Mouse (Mus musculus) frontal cortex, postnatal 10 days (tissue): ENCODE measurements around the gene Trpv2.

Experiments
- DNase-seq, 2 experiments: peaks; one replicate each; pipeline ENCODE4 v3.0.0; 2022; ENCODE audit warnings: low spot score in 2 of 2, mixed read lengths in 1 of 2

Gene Trpv2

DNA sequence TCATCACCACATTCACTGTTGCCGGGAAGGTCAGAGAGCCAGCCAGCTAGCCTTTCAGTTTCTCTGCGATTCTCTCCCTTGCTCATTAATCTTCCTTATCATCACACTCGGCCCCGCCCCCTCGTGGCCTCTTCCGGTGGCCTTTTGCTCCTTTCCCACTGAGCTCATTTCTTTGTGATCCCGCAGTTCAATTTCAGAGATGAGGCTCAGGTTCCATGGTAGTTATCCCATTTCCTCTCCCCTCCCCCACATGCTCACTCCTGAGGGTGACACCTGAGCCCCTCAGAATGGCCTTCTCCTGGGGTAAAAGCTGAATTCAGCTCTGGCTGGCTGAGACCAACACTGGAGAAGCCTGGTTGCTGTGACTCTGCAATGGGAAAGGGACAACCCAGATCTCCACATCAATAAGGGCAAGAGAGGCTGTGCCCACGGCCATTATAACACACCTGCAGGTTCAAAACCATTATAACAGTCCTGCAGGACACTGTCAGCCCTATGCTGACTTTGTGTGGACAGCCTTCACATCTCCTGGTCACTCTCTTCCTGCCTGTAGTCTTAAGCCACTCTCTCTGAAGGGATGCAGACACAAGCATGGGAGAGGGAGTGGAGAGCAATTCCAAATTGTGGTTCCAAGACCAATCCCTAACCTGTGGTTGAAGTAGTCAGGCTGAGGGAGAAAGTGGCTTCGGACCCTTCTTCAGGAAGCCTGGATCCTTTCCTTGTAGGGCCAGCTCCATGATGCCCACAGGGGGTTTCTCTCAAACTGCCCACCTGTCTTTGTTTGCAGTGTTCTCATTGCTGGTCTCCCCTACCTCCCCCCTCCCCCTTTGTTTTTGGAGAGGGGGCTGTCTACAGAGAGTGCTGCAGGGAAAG, 55.3 kb downstream of the Trpv2 start:
- no peak for DNase-seq

DNA sequence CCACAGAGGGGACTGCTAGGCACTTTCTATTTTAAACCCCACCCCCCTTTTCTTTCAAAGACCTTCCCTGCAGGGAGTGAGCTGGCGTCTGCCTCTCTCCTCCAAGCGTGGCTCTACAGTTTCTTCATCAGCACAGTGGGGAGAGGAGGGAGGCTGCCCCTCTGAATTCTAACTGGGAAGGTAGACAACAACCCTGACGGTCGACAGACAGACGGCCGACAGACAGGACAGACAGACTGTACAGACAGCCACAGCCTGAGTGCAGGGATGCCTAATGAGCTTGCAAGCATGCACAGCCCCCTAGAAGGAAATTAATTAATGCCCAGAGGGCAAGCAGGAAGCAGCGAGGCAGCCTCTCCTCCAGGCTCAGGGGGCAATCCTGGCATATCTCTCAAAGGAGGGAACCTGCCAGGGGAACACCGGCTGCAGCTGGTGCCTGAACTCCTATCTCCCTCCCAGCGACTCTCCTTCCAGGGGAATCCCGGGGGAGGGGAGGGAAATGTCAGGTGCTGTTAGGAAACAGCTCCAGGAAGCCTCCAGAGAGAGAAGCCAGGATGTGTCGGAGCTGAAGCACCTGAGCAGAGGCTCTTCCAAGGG, 56.0 kb downstream of the Trpv2 start:
- no peak for DNase-seq

DNA sequence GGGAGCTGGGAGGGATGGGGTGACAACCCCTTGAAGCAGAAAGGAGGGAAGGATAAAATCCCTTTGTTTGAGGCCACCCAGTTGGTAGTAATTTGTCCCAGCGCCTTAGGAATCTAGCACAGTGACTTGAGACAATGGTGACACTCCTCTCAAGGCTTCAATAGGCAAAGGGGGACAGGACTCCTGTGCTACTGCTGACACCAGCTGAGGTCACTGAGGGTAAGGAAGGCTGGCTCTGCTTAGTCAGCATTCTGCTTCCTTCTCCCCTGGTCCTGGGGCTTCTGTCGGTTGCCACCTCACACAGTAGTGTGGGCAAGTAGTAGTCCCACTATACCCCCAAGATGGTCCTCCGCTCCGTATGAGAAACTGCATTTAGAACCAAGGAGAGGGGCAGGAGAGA, 56.9 kb downstream of the Trpv2 start:
- no peak for DNase-seq

DNA sequence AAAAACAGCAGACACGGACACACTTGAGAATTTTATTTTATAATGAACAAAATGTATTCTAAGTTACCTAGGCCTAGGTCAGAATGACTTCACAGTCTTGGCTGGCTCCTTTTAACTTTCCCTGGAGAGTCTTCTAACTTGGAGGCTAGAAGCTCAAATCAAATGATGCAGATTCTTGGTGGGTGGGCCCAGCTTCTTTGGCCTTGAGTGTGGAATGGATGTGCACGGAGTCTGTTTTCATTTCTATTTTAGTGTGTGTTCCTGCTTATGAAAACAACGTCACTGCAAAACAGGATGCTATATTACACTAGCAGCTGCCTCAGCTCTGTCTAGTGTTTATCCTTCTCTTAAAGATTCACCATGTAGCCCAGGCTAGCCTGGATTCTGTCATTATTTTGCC, 61.1 kb downstream of the Trpv2 start:
- no peak for DNase-seq

DNA sequence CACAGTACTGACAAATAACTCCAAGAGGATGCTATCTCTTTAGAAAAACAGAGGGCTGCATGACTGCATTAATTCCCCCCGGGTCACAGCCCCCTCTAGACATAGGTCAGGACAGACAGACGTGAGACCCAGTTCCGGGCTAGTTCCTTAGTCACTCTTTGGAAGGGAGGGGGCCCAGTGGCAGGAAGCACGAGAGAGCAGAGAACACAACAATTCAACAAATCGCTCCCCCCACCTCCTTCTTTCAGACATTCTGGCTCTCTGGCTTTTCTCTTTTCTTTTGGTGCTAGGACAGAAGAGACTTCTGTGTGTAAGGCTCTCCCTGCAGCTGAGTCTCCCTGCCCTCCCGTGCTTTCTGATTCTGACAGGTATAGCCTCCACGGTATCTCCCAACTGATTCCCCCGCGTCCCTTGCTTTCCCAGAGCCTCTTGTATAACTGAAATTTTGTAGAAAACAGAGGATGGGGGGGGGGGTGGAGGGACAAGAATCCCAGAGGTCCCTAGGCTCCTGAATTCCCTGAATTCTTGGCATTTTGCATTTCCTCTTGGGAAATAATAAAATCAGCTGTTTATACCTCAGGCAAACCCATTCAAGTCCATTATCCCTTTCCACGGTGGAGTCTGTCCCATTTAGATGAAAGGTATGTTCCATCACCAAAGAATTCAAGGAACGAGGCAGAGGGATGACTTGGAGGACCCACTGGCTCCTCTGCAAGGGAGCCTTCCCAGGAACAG, 62.0 kb downstream of the Trpv2 start:
- no peak for DNase-seq

DNA sequence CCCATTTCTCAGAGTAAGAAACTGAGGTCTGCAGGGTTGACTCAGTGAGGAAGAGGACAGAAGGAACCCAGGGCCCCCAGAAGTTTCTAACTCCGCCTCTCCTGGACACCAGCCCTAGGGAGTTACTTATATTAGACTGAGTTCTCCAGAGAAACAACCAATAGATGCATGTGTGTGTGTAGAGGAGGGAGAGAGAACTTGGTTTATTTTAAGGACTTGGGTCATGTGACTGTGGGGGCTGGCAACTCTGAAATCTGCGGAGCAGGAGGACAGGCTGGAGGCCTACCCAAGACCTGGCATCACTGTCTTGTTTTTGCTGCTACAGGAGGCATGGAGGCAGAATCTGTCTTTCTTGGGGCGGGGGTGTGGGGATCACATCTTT, 62.5 kb downstream of the Trpv2 start:
- DNase-seq, result peak in 1 of 2 experiments; percentile 65

DNA sequence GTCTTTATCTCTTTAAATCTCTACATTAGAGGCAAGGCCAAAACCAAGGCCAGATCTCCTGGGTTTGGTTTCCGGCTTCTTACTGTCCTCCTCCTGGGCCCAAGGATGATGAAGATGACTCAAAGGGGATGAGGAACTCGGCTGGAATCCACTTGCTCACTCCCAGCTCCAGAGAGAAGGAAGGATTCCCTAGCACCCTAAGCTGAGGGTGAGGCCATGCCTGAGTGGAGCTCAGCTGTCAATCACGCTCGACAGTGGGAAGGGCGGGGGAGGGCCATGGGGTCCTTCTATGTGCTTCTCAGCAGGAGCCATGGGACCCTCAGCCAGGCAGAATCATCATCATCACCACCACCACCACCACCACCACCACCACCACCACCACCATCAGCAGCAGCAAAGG, 63.1 kb downstream of the Trpv2 start:
- no peak for DNase-seq

DNA sequence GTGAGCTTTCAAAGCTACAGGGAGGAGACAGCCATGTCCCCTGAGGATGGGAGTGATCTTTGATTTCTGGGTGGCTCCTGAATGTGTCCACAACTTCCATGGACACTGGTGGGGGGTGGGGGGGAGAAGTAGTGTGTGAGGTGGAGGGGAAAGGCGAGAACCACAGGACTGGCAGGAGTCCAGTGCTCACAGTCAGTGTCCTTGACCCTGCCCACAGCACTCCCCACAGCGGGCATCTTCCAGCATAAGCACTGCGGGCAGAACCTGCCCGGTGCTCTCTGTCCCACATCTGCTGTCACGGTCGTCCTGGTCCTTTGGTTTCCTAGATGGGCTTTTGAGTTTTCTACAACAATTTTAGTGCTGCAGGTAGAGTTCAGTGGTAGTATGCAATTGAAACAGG, 63.5 kb downstream of the Trpv2 start:
- DNase-seq, result no peak

DNA sequence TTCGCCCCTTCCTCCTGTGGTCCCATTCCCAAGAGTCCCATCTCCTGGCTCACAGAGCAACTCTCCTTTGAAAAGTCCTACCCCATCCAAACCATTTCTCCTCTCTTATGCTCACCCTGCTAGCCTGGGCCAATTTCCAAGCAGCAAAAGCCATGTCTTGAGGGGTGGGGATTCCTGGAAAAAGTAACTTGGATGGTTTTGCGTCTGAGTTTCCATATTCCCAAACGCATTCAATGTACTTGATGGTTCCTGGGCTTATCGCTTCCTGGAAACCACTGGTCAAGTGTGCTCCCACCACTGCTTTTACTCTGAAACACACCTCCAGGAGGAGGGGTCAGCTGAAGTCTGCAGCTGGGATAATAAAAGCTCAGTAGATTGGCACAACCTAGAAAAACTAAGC, 64.1 kb downstream of the Trpv2 start:
- DNase-seq, result no peak

DNA sequence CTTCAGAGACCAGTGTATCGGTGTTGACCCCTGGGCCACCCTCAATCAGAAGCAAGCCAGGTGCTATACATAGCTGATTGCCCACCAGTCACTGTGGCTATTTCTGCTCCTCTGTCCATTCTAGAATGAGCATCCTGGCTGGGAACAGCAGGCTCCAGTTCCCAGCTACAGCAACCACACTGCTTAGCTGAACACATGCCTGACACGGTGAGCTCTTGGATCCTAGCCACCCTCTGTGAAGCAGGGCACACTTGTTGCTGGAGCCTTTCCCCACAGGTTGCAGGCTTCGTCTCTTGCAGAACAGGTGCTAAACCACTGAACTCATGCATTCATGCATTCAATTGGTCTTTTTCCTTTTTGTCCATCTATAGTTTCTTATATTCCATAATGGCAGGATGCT, 66.1 kb downstream of the Trpv2 start:
- DNase-seq, result no peak

DNA sequence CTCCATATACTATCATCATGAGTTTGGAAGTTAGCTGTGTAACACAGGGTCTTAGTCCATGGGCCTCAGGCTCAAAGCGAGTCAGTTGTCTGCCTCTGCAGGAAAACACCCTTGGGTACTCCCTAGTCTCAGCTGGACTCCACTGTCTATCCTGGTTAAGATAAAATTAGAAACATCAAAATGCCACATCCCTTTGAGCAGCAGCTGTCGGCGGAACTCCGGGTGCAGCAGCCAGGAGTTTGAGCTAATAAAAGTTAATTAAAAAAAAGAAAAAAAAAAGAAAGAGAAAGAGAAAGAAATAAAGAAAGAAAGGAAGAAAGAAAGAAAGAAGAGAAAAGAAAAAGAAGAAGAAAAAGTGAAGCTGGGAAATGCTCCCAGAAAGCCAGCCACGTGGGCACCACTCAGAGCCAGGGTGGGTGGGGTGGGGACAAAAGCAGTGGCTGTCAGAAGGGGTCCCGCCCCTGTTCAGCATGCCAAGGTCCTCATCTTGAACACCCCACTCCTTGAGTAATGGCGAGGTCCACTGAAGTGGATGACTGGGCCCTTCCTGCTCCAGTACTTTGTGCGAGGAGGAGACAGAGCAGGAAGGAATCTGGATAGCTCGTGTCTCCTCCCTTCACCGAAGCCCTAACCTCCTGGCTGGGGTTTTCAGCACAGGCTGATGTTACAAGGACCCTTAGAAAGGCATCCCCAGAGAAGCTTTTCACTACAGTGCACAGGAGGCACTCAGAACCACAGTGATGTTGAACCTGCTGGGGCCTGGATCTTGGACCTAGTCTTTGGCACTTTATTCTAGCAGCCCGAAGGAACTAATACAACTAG, 67.9 kb downstream of the Trpv2 start:
- no peak for DNase-seq

DNA sequence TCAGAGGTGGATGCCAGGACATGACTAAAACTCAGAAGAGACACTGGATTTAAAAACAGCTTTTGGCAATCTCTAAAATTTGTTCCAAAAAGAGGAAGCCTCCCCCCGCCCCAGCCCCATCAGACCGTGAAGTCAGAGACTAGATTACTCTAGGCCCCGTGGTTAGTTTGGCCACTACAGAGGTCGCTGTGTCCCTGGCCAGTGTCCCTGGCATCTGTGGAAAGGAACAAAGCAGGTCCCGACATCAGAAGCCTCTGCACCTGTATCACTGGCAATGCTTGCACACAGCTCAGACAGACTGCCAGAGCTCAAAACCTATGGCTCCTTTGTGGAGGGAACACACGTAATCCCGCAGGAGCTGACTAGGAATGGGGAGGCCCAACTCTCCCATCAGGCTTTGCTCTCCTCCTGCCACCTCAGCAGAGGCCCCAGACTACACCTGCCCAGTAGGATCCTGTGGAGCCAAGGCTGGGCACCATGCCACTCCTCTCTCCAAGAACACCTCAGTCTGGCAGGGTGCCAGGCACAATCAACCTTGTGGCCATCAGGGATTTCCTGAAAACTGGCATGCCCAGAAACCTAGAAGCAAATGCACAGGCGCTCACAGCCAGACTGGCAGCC, 68.8 kb downstream of the Trpv2 start:
- DNase-seq, result no peak

DNA sequence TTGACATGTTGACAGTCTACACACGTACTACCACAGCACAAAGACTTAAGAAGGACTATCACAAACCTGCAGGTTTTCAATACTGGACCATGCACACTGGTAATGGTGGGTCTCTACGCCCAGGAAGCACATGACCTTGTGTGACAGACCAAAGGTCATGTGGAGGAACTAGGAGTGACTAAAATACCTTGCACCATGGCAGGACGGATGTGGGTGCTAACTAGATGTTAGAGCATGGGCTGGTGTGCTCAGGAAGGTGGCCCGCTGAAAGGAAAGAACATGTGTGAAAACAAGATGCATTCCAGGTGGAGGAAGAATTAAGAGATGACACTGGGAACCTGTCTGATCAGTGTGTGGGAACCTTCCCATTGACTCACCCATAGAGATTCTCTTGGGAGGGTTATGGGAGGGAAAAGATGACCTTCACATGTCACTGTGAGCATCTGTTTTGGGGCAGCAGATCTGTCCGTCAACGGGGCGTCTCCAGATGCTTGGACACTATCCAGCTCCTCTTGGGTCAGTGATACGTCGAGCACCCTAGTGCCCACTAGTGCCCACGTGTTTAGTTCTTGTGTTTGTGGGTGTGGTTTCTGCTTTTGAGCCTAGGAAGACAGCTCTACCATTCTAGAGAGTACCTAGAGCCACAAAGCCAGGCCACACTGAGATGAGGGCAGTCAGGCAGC, 69.5 kb downstream of the Trpv2 start:
- DNase-seq, result no peak

DNA sequence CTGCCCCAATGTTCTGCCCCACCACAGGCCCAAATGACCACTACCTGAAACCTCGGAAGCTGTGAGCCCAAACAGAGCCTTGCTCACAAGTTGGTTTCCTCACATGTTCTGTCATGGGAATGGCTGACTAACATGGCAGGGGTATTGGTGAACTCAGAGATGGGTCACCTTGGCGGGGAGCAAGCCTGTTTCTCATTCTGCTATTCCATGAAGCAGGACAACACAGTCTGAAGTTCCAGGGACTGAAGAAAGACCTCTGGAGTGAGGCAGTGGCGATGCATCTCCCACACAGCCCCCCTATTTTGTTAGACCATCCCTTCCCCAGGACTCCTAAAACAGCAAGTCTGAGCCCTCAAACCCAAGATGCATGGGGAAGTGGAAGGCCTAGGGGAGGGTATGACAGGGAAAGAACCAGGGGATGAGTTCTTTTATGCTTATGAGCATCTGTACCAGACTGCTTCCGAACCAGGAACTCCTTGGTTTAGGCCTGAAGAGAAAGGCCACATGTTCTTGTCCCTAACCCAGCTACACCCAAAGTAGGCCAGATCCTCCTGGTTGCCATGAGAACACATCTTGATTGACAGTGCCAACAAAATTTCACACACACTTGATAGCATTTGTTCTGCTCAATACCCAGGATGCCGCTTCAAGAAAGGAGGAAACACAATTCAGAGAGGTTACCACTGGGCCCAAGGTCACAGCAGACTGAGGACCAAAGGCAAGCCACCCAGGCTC, 70.5 kb downstream of the Trpv2 start:
- no peak for DNase-seq

DNA sequence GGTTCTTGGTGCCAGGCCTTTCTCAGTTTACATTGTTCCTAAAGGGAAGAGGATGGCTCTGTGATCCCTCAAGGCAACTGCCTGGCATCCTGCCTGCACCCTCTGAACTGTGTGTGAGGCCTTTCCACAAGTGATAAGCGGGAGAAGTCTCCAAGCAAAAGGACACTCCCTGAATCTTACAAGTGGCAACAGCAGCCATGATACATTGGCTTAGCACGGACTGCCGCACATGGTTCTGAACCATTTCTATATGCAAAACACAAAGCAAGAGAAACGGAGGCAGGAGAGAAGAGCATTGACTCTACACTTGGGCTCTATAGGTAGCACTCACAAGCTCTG, 71.0 kb downstream of the Trpv2 start:
- DNase-seq, result no peak

DNA sequence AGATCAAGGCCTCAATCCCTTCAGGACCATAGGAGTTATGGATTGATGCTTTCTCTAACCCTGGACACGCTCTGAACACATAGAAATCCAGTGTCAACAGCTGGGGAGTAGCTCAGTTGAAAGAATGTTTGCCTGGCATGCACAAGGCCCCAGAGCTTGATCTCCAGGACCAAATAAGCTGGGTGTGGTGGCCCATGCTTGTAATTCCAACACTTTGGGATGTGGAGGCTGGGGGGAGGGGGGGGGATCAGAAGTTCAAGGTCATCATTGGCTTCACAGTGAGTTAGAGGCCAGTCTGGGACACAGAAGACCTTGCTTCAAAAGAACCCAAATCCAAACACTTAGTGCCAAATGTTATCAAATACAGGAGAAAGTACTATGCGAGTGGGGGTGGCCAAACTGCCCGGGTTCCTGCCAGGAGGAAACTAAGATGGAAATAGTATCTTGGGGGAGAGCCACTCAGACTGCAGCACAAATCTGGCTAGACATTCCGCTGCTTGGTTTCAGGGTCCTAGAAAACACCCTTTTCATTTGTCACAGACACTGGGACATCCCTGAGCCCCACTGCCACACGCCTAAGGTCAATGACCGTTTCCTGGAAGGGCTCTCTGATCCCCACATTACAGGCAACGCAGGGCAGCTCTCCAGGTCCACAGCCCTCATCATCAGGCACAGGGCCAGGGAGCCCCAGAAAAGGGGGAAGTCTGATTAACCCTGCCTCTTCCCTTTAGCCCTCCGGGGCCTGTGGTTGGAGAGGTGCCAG, 71.6 kb downstream of the Trpv2 start:
- DNase-seq, result peak; percentile 54 to 57

DNA sequence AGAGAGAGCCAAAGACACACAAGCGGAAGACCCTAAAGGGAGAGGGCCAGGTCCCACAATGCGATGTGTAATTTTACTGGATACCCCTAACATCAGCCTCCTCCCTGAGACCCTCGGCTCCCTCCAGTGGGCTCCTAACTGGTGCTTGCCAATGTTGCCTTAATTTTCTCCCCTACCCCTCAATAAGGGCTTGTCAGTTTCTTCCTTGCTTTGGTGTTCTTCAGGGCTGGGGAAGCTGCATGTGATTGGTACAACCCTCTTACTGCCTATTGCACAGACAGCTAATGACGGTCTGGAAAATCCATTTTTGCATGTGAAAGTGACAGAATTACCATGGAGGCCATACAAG, 72.2 kb downstream of the Trpv2 start:
- no peak for DNase-seq

DNA sequence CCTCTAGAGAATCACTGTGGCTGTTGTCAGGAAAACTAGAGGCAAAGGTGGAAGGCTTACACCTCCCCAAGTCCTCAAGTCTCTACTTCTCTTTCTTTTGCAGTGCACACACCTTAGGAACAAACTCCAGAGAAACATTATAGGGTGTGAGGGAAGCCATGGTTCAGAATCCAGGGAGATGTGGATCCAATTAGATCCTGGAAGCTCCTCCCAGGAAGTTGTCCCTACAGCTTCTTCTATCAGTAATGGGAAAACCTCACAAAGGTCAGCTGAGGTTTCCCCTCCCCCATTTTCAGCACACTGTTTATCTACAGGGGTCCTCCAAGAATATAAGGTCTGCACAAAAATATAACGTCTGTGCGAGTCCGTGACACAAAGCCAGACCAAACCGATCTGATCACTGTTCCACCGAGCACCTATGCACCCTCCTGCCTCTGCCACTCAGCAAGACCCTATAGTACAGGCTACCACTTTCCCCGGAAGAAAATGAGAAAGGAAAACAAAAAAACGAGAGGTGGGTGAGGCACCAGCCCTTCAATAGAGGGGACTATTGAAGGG, 72.8 kb downstream of the Trpv2 start:
- DNase-seq, result no peak
